Mouse (Mus musculus) embryonic fibroblast, embryonic 13.5 days (primary cell): ENCODE results near the gene Tubgcp6.

Experiments
- CTCF ChIP-seq: IDR thresholded peaks from 2 replicates; pipeline ENCODE4 v1.5.1; 2011; ENCODE audit warnings: mild to moderate bottlenecking, control low read depth, low read length, moderate library complexity, borderline replicate concordance; ENCODE audit not compliant: insufficient read depth
- POLR2A ChIP-seq: IDR thresholded peaks from 2 replicates; pipeline ENCODE4 v1.6.1; 2011; ENCODE audit warnings: low read depth, mild to moderate bottlenecking, control low read depth, low read length, moderate library complexity

- no peak for TF ChIP-seq POLR2A
- no peak for TF ChIP-seq CTCF
Measured at GRCm38 (mm10) chr15:89147456-89147855, 24.5 kb upstream of the Tubgcp6 start.
